Comparison of ENCODE assay signal across 13 mouse cellular contexts in the genomic region with DNA sequence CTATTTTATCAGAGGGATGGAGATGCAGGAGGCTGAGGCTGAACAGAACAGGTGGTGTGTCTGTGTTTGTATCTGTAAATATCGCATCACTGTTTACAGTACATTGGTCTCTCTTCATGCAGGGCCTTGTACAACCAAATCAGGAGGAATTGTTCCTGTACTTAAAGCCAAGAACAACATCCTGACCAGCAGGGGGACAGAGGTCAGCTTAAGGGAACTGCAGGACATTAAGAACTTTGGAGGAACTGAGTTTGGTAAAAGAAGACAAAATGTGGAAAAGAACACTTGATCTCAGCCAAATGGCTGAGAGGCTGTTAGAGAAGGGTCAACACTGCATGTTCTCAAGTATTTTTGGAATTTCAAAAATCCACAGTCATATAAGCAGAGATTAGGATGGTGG. TPM values are rescaled to one million over a fixed set of nuclear protein-coding genes. Genes with fewer than 3 reads are reported as not detected.
A peak's percentile ranks its signal among the peaks of the same experiment; 100 is the strongest.
DNase-seq lines count a peak whose midpoint lies in the region; ATAC-seq and TF ChIP-seq lines count a peak whose summit lies in the region.
"Had no signal": no experiment of that assay in that cellular context is flagged by ENCODE, and none has a peak within 500 bp of the region (broad histone marks: within the 10 kb centered on the region; RNA-seq: fewer than 3 reads in every experiment).

No protein-coding gene starts in this region.

- H3K4me1 ChIP-seq in hindbrain, postnatal 0 days (ENCODE audit: insufficient read depth, low read length), result no peaks in the 10 kb centered on the region
- no peaks in the 10 kb centered on the region for H3K4me1 ChIP-seq in hindbrain, embryonic 13.5 days (replicated peaks)
- H3K4me1 ChIP-seq in forebrain, embryonic 14.5 days (ENCODE audit: control insufficient read depth, insufficient read depth, low read length), result no peaks in the 10 kb centered on the region
- H3K4me1 ChIP-seq: liver, embryonic 13.5 days; midbrain, embryonic 15.5 days had no signal

- H3K9ac ChIP-seq in hindbrain, postnatal 0 days (replicated peaks; ENCODE audit: low read length), result no peak overlapping the region
- no peak overlapping the region for H3K9ac ChIP-seq in hindbrain, embryonic 13.5 days
- H3K9ac ChIP-seq in forebrain, embryonic 14.5 days (ENCODE audit: low read length), result no peak overlapping the region
- H3K9ac ChIP-seq: hindbrain, embryonic 14.5 days; liver, embryonic 13.5 days; midbrain, embryonic 15.5 days had no signal

- 90% methylated on average over 1 of the region's 1 CpGs for WGBS in hindbrain, postnatal 0 days
- 93% methylated on average over 1 of the region's 1 CpGs for WGBS in hindbrain, embryonic 13.5 days
- 88% methylated on average over 1 of the region's 1 CpGs for WGBS in forebrain, embryonic 14.5 days

- no peaks in the 10 kb centered on the region for H3K27me3 ChIP-seq in hindbrain, postnatal 0 days (ENCODE audit: insufficient read depth, low read length)
- H3K27me3 ChIP-seq in hindbrain, embryonic 13.5 days, result no peaks in the 10 kb centered on the region
- no peaks in the 10 kb centered on the region for H3K27me3 ChIP-seq in forebrain, embryonic 14.5 days (replicated peaks; ENCODE audit: control insufficient read depth, insufficient read depth, low read length)
- H3K27me3 ChIP-seq: liver, embryonic 13.5 days; midbrain, embryonic 15.5 days had no signal

- TF ChIP-seq CTCF in hindbrain, postnatal 0 days (IDR thresholded peaks at IDR 0.05; ENCODE audit: low read depth), result no peak

- H3K36me3 ChIP-seq in hindbrain, postnatal 0 days (ENCODE audit: insufficient read depth, low read length), result no peaks in the 10 kb centered on the region
- peaks cover 16% of the 10 kb centered on the region for H3K36me3 ChIP-seq in hindbrain, embryonic 13.5 days
- H3K36me3 ChIP-seq in forebrain, embryonic 14.5 days (ENCODE audit: control insufficient read depth, insufficient read depth, low read length), result peaks cover 8% of the 10 kb centered on the region

- no peak overlapping the region for H3K4me2 ChIP-seq in hindbrain, postnatal 0 days (ENCODE audit: low read depth, low read length)
- H3K4me2 ChIP-seq in hindbrain, embryonic 13.5 days, result no peak overlapping the region
- H3K4me2 ChIP-seq in forebrain, embryonic 14.5 days (ENCODE audit: low read length), result no peak overlapping the region
- H3K4me2 ChIP-seq: hindbrain, embryonic 14.5 days; liver, embryonic 13.5 days; midbrain, embryonic 15.5 days had no signal

- peak; percentile 39 to 63 for DNase-seq in adrenal gland, adult (ENCODE audit: inconsistent age in 2 of 2, low spot score in 1 of 2)
- DNase-seq in adrenal gland, adult 18-20 months (ENCODE audit: low spot score in 2 of 2), result no peak
- peak; percentile 6 for DNase-seq in hindbrain, postnatal 0 days (ENCODE audit: low spot score)
- peak; percentile 28 for DNase-seq in 416B (ENCODE audit: low read depth)
- peak; percentile 72 for DNase-seq in kidney, postnatal 14 days
- no peak for DNase-seq in T-cell, adult 2 months (ENCODE audit: low spot score)
- DNase-seq in forebrain, embryonic 14.5 days (ENCODE audit: low spot score), result no peak
- DNase-seq: cerebellum, postnatal 14 days; layer of hippocampus, postnatal 36 days; liver, embryonic 13.5 days had no signal

- ATAC-seq in hindbrain, postnatal 0 days, result no peak
- ATAC-seq in hindbrain, embryonic 13.5 days (ENCODE audit: low FRiP score), result no peak
- ATAC-seq in forebrain, embryonic 14.5 days, result no peak
- ATAC-seq: midbrain, embryonic 15.5 days had no signal

- no peak overlapping the region for H3K27ac ChIP-seq in hindbrain, postnatal 0 days
- H3K27ac ChIP-seq in hindbrain, embryonic 13.5 days, result no peak overlapping the region
- no peak overlapping the region for H3K27ac ChIP-seq in forebrain, embryonic 14.5 days (ENCODE audit: low read depth, low read length)
- H3K27ac ChIP-seq: hindbrain, embryonic 14.5 days; liver, embryonic 13.5 days; midbrain, embryonic 15.5 days had no signal

- H3K9me3 ChIP-seq in hindbrain, postnatal 0 days (ENCODE audit: low read length), result no peaks in the 10 kb centered on the region
- no peaks in the 10 kb centered on the region for H3K9me3 ChIP-seq in hindbrain, embryonic 13.5 days
- H3K9me3 ChIP-seq in forebrain, embryonic 14.5 days (replicated peaks; ENCODE audit: control insufficient read depth, low read length), result no peaks in the 10 kb centered on the region
- H3K9me3 ChIP-seq: liver, embryonic 13.5 days had no signal

- no peak overlapping the region for H3K4me3 ChIP-seq in hindbrain, postnatal 0 days (ENCODE audit: low read length)
- H3K4me3 ChIP-seq in hindbrain, embryonic 13.5 days, result no peak overlapping the region
- H3K4me3 ChIP-seq in forebrain, embryonic 14.5 days (ENCODE audit: low read depth, low read length), result no peak overlapping the region
- H3K4me3 ChIP-seq: liver, embryonic 13.5 days; midbrain, embryonic 15.5 days had no signal

RNA-seq across cellular contexts. Expression of a gene that starts 20.0 kb away (rescaled TPM):
- total RNA-seq in adrenal gland, adult 18-20 months (2021), result 10 to 100 TPM; 37.7 to 43.7 TPM
- total RNA-seq in hindbrain, postnatal 0 days (2014; rRNA removed), result 52.1 and 53.5 TPM in 2 replicates
- 22.5 and 23.0 TPM in 2 replicates for polyA plus RNA-seq in hindbrain, postnatal 0 days (2015; fragmentation: Nextera tagmentation; extraction: Ambion mirVana)
- polyA plus RNA-seq in hindbrain, embryonic 13.5 days (2015; fragmentation: Nextera tagmentation; extraction: Ambion mirVana), result 22.7 and 23.1 TPM in 2 replicates
- polyA plus RNA-seq in forebrain, embryonic 14.5 days (2014; fragmentation: Nextera tagmentation; extraction: Ambion mirVana), result 27.3 and 28.2 TPM in 2 replicates

RNA-seq across cellular contexts. Expression of a gene that starts 57.1 kb away (rescaled TPM):
- total RNA-seq in adrenal gland, adult 18-20 months (2021), result 10 to 100 TPM; 32.5 to 39.2 TPM
- total RNA-seq in hindbrain, postnatal 0 days (2014; rRNA removed), result 45.7 and 51.4 TPM in 2 replicates
- polyA plus RNA-seq in hindbrain, postnatal 0 days (2015; fragmentation: Nextera tagmentation; extraction: Ambion mirVana), result 13.8 and 16.4 TPM in 2 replicates
- polyA plus RNA-seq in hindbrain, embryonic 13.5 days (2015; fragmentation: Nextera tagmentation; extraction: Ambion mirVana), result 26.0 and 28.8 TPM in 2 replicates
- polyA plus RNA-seq in forebrain, embryonic 14.5 days (2014; fragmentation: Nextera tagmentation; extraction: Ambion mirVana), result 28.5 and 34.2 TPM in 2 replicates

Comparison
In these comparisons a context has a peak if more than half of its experiments do, and no peak if none do; other contexts are left out.
1. DNase-seq: peak in adrenal gland, adult (2 of 2), hindbrain, postnatal 0 days (single experiment), 416B (single experiment) and kidney, postnatal 14 days (single experiment); none in adrenal gland, adult 18-20 months (0 of 2), T-cell, adult 2 months (single experiment) and forebrain, embryonic 14.5 days (single experiment).